Comparison of ENCODE assay signal across 8 mouse cellular contexts in genomic region chr4:149893611-149894151, GRCm38 (mm10).
DNase-seq lines count a peak whose midpoint lies in the region; ATAC-seq lines count a peak whose summit lies in the region.

No protein-coding gene starts in this region.

- DNase-seq in Muller cell, postnatal 12 days (ENCODE audit: inconsistent ontology term) = peak; percentile 89
- DNase-seq in cerebellum, adult 9-10 months = peak; percentile 68
- peak; percentile 98 for DNase-seq in forelimb bud, embryonic 11.5 days (ENCODE audit: low read depth, low spot score)
- DNase-seq in kidney, postnatal 10 days = peak; percentile 54
- DNase-seq in left cerebral cortex, adult 18-20 months (ENCODE audit: low spot score in 2 of 2) = no peak
- no peak for DNase-seq in adrenal gland, adult 2 months

- 13% methylated on average over 11 of the region's 11 CpGs for WGBS in neural tube, embryonic 12.5 days

- H3K4me2 ChIP-seq in neural tube, embryonic 12.5 days (replicated peaks) = 0 out of 2 replicates have a peak overlapping the region, but pooled peaks have one; percentile 7

- H3K4me1 ChIP-seq in neural tube, embryonic 12.5 days = peaks cover 58% of the 10 kb centered on the region

- H3K27me3 ChIP-seq in neural tube, embryonic 12.5 days (replicated peaks) = no peaks in the 10 kb centered on the region

- H3K36me3 ChIP-seq in neural tube, embryonic 12.5 days = peaks cover 9% of the 10 kb centered on the region; the same call in 1 of the 2 replicates

- H3K27ac ChIP-seq in neural tube, embryonic 12.5 days = peak overlapping the region; percentile 51

- no peaks in the 10 kb centered on the region for H3K9me3 ChIP-seq in neural tube, embryonic 12.5 days

- no peak overlapping the region for H3K4me3 ChIP-seq in neural tube, embryonic 12.5 days

- H3K9ac ChIP-seq in neural tube, embryonic 12.5 days = no peak overlapping the region

- ATAC-seq in neural tube, embryonic 12.5 days (ENCODE audit: low FRiP score, low read depth) = peak; percentile 82
- ATAC-seq in granulocyte monocyte progenitor cell, adult 5-6 weeks (replicated peaks; ENCODE audit: poor library complexity, severe bottlenecking) = no peak

Comparison
In these comparisons a context has a peak if more than half of its experiments do, and no peak if none do; other contexts are left out.
1. DNase-seq: peak in Muller cell, postnatal 12 days (single experiment), cerebellum, adult 9-10 months (single experiment), forelimb bud, embryonic 11.5 days (single experiment) and kidney, postnatal 10 days (single experiment); none in left cerebral cortex, adult 18-20 months (0 of 2) and adrenal gland, adult 2 months (single experiment).